Mouse (Mus musculus) hindbrain, postnatal 0 days (tissue): ENCODE results near the gene Itga6. TPM values are rescaled to one million over a fixed set of nuclear protein-coding genes. Genes with fewer than 3 reads are reported as not detected.
A peak's percentile ranks its signal among the peaks of the same experiment; 100 is the strongest.

Experiments
- ATAC-seq: fragments of 200-750 bp; cut with Nextera tagmentation; 2 replicates; pipeline ENCODE4 v1.8.0; 2017; ENCODE audit warnings: mild to moderate bottlenecking, moderate TSS enrichment, moderate library complexity
- DNase-seq: peaks from one replicate; pipeline ENCODE4 v3.0.0-alpha.2; 2015; ENCODE audit warnings: low spot score
- H3K27ac ChIP-seq: fragments of 300-500 bp; sonication (generic); 2 replicates; pipeline ENCODE4 v1.5.1; 2014; ENCODE audit warnings: mild to moderate bottlenecking
- H3K27me3 ChIP-seq: fragments of 300-500 bp; sonication (generic); 2 replicates; pipeline ENCODE4 v1.6.1; 2014; ENCODE audit warnings: low read length, mixed read lengths; ENCODE audit not compliant: insufficient read depth
- H3K36me3 ChIP-seq: fragments of 300-500 bp; sonication (generic); 2 replicates; pipeline ENCODE4 v1.6.1; 2014; ENCODE audit warnings: low read length, mixed read lengths; ENCODE audit not compliant: insufficient read depth
- H3K4me1 ChIP-seq: fragments of 300-500 bp; sonication (generic); 2 replicates; pipeline ENCODE4 v1.6.1; 2014; ENCODE audit warnings: antibody characterized with exemption, low read length, mixed read lengths; ENCODE audit not compliant: insufficient read depth
- H3K4me2 ChIP-seq: fragments of 300-500 bp; sonication (generic); 2 replicates; pipeline ENCODE4 v1.6.1; 2014; ENCODE audit warnings: low read depth, mild to moderate bottlenecking, low read length, moderate library complexity, mixed read lengths
- H3K4me3 ChIP-seq: fragments of 300-500 bp; sonication (generic); 2 replicates; pipeline ENCODE4 v1.5.1; 2014; ENCODE audit warnings: low read length
- H3K9ac ChIP-seq: fragments of 300-500 bp; sonication (generic); replicated peaks from 2 replicates; pipeline ENCODE4 v1.6.1; 2014; ENCODE audit warnings: mild to moderate bottlenecking, low read length, moderate library complexity, mixed read lengths
- H3K9me3 ChIP-seq: fragments of 300-500 bp; sonication (generic); 2 replicates; pipeline ENCODE4 v1.6.1; 2016; ENCODE audit warnings: low read length, mixed read lengths
- CTCF ChIP-seq: IDR thresholded peaks from 2 replicates; pipeline ENCODE4 v1.5.1; 2016; ENCODE audit warnings: antibody characterized with exemption, control low read depth, low read depth
- WGBS: fragments of 180-500 bp; shearing (Covaris S2); extraction: QIAGEN DNeasy Blood & Tissue Kit; methylation state at CpG from one replicate; pipeline ENCODE4 v1.1.7; 2014; 5-methylcytosine and 5-hydroxymethylcytosine counted together
- polyA plus RNA-seq: library from polyadenylated mRNA; unstranded; fragments of >200 nt; fragmentation: Nextera tagmentation; extraction: Ambion mirVana; gene quantifications from 2 replicates; pipeline ENCODE4 v1.2.1, GENCODE M21; 2015
- total RNA-seq: library from RNA; depleted of rRNA; stranded (reverse); fragments of >200 nt; gene quantifications from 2 replicates; pipeline ENCODE4 v1.2.3, GENCODE M21; 2014

Gene Itga6
- total and polyA plus RNA-seq, 2 experiments from 2014 or later: 20.0 to 46.7 TPM

DNA sequence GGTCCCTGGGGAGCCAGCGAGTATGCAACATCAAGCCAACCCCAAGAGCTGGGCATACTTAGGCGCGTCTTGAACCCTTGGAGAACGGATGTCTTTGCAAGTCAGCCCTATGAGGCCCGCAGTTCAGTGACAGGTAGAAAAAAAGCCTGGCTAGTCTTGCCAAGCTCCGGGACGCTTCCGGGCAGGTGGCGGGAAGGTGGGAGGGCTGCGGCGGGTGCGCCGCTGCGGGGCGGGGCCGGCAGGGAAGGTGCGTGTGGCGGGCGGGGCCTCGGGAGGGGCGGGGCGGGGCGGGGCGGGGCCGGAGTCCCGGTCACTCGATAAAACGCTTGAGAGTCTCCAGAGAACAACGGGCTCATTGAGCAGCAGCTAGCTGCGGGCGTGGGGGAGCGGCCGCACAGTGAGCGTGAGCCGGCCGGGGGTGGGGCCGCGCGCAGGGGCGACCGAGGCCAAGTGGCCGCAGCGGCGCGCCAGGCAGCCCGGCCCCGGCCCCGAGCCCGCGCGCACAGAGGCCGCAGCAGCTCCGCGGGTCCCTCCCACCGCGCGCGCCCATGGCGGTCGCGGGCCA, 41.3 kb downstream of the Itga6 start:
- Histone ChIP-seq H3K4me3 (peak overlapping the region; percentile 77), H3K9me3 (no peaks in the 10 kb centered on the region), H3K9ac (peak overlapping the region; percentile 69), H3K27ac (peak overlapping the region; percentile 72), H3K36me3 (no peaks in the 10 kb centered on the region), H3K4me1 (no peaks in the 10 kb centered on the region), H3K27me3 (no peaks in the 10 kb centered on the region), H3K4me2 (peak overlapping the region; percentile 94)
- no peak for TF ChIP-seq CTCF
- DNase-seq (peak; percentile 69), ATAC-seq (peak; percentile 86)
- WGBS: under 1% methylated on average over 34 of the region's 61 CpGs

DNA sequence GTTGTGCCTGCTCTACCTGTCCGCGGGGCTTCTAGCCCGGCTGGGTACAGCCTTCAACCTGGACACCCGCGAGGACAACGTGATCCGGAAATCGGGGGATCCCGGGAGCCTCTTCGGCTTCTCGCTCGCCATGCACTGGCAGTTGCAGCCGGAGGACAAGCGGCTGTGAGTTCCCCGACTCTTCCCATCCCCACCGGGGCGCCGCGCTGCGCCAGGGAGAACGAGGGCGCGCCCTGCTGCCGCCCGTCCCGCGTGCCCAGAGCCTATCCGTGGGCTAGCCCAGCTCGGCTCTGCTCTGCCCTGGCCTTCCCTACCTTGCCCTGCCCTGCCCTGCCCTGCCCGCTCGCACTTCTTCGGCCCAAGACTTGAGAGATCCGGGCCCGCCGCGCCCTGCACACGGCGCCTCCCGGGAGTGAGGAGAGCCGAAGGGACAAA, 41.8 kb downstream of the Itga6 start:
- Histone ChIP-seq H3K4me2 (peak overlapping the region; percentile 94), H3K36me3 (no peaks in the 10 kb centered on the region), H3K27me3 (no peaks in the 10 kb centered on the region), H3K4me1 (no peaks in the 10 kb centered on the region), H3K4me3 (peak overlapping the region; percentile 77), H3K9ac (peak overlapping the region; percentile 69), H3K9me3 (no peaks in the 10 kb centered on the region), H3K27ac (peak overlapping the region; percentile 72)
- DNase-seq: no peak
- WGBS: under 1% methylated on average over 39 of the region's 40 CpGs
- TF ChIP-seq CTCF: no peak
- peak; percentile 75 for ATAC-seq

DNA sequence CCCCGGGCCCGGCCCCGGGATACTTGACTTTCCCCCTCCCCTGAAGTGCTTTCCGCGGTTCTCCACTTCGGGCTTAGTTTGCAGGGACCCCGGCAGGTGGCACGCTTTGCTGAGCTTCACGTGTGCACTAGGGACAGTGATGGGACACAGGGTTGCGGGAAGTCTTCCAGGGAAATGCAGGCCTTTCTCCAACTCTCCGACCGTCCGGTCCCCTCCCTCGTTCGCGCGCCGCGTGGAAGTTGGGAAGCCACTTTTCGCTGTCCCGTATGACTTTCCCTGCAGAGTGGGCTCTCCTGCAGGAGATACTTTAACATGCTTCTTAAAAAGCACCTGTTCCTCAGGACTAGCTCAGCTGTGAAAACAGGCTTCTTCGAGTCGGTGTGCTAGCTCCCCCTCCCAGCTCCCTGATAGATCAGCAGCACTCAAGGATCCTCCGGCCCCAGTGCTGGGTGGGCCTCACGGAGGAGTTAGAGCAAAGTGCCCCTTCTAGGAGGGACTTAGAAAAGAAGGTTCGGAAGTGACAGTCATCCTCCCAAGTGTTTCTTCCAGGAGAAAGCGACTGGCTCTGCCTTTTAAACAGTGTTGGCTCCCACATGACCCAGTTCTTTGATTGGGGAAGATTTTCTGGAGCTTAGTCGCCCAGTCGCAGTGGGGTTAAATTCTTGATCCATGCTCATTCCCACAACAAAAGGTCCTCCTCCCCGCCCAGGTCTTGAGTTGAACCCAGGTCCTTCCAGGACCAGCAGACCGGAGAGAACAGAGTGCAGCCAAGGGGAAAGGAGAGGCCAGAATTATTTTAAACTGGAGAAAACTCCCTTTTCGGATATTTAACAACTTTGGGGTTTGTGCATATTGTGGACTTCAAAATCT, 42.4 kb downstream of the Itga6 start:
- H3K4me2 ChIP-seq: peak overlapping the region; percentile 94
- H3K27ac ChIP-seq: peak overlapping the region; percentile 72
- peak; percentile 36 for ATAC-seq
- WGBS: 3% methylated on average over 32 of the region's 32 CpGs
- peak overlapping the region; percentile 69 for H3K9ac ChIP-seq
- H3K36me3 ChIP-seq: no peaks in the 10 kb centered on the region
- peak; percentile 50; the same call in 1 of the 2 replicates for TF ChIP-seq CTCF
- H3K4me1 ChIP-seq: no peaks in the 10 kb centered on the region
- DNase-seq: peak; percentile 58
- no peaks in the 10 kb centered on the region for H3K9me3 ChIP-seq
- peak overlapping the region; percentile 77 for H3K4me3 ChIP-seq
- no peaks in the 10 kb centered on the region for H3K27me3 ChIP-seq

DNA sequence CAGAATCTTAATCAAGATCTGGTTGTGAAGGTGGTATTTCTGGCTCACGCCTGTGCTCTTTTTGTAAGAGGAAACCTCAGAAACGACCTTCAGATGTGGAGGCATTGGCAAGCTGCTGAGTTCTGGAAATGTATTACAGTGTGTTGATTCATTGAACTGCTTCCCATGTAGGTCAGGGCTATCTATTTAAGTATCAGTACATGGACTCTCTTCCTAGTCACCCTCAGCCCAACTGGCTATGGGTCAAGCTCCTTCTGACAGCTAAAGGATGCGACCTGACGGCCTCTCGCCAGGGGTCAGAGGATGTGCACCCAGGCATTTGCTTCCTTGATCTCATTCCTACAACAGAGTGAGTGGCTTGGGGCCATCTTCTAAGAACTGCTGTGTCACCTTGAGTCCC, 45.3 kb downstream of the Itga6 start:
- Histone ChIP-seq H3K27me3 (no peaks in the 10 kb centered on the region), H3K9me3 (no peaks in the 10 kb centered on the region), H3K27ac (no peak overlapping the region), H3K4me1 (no peaks in the 10 kb centered on the region), H3K4me2 (no peak overlapping the region), H3K9ac (no peak overlapping the region), H3K36me3 (no peaks in the 10 kb centered on the region), H3K4me3 (no peak overlapping the region)
- 81% methylated on average over 5 of the region's 5 CpGs for WGBS
- DNase-seq (no peak), ATAC-seq (no peak)
- no peak for TF ChIP-seq CTCF

- no peak overlapping the region for H3K4me2 ChIP-seq
- H3K27ac ChIP-seq: no peak overlapping the region
Observed at GRCm38 (mm10) chr2:71791203-71791602, 45.8 kb downstream of the Itga6 start.

GRCm38 (mm10) chr2:71794139-71794538, 48.7 kb downstream of the Itga6 start:
- Histone ChIP-seq H3K27ac (no peak overlapping the region), H3K4me1 (no peaks in the 10 kb centered on the region), H3K9me3 (no peaks in the 10 kb centered on the region), H3K4me2 (no peak overlapping the region), H3K36me3 (no peaks in the 10 kb centered on the region), H3K27me3 (no peaks in the 10 kb centered on the region), H3K4me3 (no peak overlapping the region), H3K9ac (no peak overlapping the region)
- no peak for ATAC-seq
- no peak for DNase-seq
- 80% methylated on average over 6 of the region's 6 CpGs for WGBS
- no peak for TF ChIP-seq CTCF

More at GRCm38 (mm10) chr2:71791203-71791602, 45.8 kb downstream of the Itga6 start:
- Histone ChIP-seq H3K27me3 (no peaks in the 10 kb centered on the region), H3K9me3 (no peaks in the 10 kb centered on the region), H3K36me3 (no peaks in the 10 kb centered on the region), H3K4me3 (no peak overlapping the region), H3K4me1 (no peaks in the 10 kb centered on the region), H3K9ac (no peak overlapping the region)
- TF ChIP-seq CTCF: no peak
- DNase-seq (no peak), ATAC-seq (no peak)
- 82% methylated on average over 2 of the region's 2 CpGs for WGBS

GRCm38 (mm10) chr2:71796787-71797186, 51.4 kb downstream of the Itga6 start:
- H3K27me3 ChIP-seq: no peaks in the 10 kb centered on the region
- DNase-seq: no peak
- no peak overlapping the region for H3K9ac ChIP-seq
- H3K36me3 ChIP-seq: no peaks in the 10 kb centered on the region
- H3K4me2 ChIP-seq: no peak overlapping the region
- H3K4me1 ChIP-seq: peaks cover 3% of the 10 kb centered on the region; the same call in 1 of the 2 replicates
- no peak for TF ChIP-seq CTCF
- H3K27ac ChIP-seq: no peak overlapping the region
- H3K4me3 ChIP-seq: no peak overlapping the region
- 78% methylated on average over 6 of the region's 6 CpGs for WGBS
- no peak for ATAC-seq
- no peaks in the 10 kb centered on the region for H3K9me3 ChIP-seq
